Mouse (Mus musculus): ENCODE results near the gene Prdm5. TPM values are rescaled to one million over a fixed set of nuclear protein-coding genes. Genes with fewer than 3 reads are reported as not detected.

Prdm5 gene
- polyA plus RNA-seq, 1 experiment: 0.25 TPM

DNA sequence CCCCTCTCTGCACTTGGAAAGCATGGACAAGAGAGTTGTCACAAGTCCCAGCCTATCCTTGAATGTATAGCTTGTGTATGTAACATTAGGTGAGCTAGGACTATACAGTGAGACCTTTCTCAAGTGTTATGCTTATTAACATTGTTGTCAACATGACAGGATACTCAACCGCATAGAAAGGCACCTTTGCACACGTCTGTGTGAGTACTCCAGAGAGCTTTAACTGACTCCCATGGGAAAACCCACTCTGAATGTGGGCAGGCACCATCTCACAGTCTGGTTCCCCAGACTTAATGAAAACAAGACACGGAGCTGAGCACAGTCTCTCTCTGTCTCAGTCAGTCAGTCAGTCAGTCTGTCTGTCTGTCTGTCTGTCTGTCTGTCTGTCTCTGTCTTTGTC is 75.2 kb downstream of the Prdm5 start:
- no peaks in the 10 kb centered on the region for H3K27me3 ChIP-seq (ENCODE audit: control insufficient read depth, insufficient read depth, low read length)
- WGBS: 57% methylated on average over 3 of the region's 3 CpGs
- TF ChIP-seq POLR2A (IDR thresholded peaks at IDR 0.05; ENCODE audit: low read depth, low read length): no peak
- TF ChIP-seq CTCF (IDR thresholded peaks at IDR 0.05; ENCODE audit: extremely low read depth, insufficient read depth, insufficient read length, insufficient replicate concordance): no peak
- no peaks in the 10 kb centered on the region for H3K4me1 ChIP-seq (ENCODE audit: control insufficient read depth, insufficient read depth, insufficient read length)
- no peaks in the 10 kb centered on the region for H3K36me3 ChIP-seq (ENCODE audit: control insufficient read depth, insufficient read depth, low read length)
- H3K4me3 ChIP-seq (ENCODE audit: extremely low read depth, insufficient read depth, insufficient read length): no peak overlapping the region
- no peak for DNase-seq (ENCODE audit: low read depth in 1 of 2, low spot score in 2 of 2)
- H3K27ac ChIP-seq (ENCODE audit: insufficient read depth, low read length): no peak overlapping the region

DNA sequence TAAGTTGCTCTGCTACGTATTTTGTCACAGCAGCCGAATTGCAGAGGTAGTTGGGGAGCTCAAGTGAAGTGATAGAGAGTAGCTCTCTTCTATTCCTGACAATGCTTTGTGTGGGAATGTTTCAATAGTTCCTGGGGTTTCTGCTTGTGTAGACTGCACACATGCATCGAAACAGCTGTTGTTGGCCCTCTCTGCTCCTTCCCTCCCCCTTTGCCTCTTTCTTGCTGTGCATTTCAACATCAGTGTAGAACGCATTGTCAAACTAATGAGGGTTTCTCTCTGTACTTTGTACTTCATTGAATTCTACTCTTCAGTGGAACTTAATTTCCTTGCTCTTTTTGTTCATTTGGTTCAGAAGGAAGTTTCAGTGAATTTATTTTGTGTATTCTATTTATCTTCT is 75.8 kb downstream of the Prdm5 start:
- no peaks in the 10 kb centered on the region for H3K36me3 ChIP-seq (ENCODE audit: control insufficient read depth, insufficient read depth, low read length)
- H3K27ac ChIP-seq (ENCODE audit: insufficient read depth, low read length): no peak overlapping the region
- H3K27me3 ChIP-seq (ENCODE audit: control insufficient read depth, insufficient read depth, low read length): no peaks in the 10 kb centered on the region
- no peak for DNase-seq (ENCODE audit: low read depth in 1 of 2, low spot score in 2 of 2)
- no peak for TF ChIP-seq CTCF (IDR thresholded peaks at IDR 0.05; ENCODE audit: extremely low read depth, insufficient read depth, insufficient read length, insufficient replicate concordance)
- TF ChIP-seq POLR2A (IDR thresholded peaks at IDR 0.05; ENCODE audit: low read depth, low read length): no peak
- 90% methylated on average over 4 of the region's 4 CpGs for WGBS
- H3K4me3 ChIP-seq (ENCODE audit: extremely low read depth, insufficient read depth, insufficient read length): no peak overlapping the region
- no peaks in the 10 kb centered on the region for H3K4me1 ChIP-seq (ENCODE audit: control insufficient read depth, insufficient read depth, insufficient read length)

DNA sequence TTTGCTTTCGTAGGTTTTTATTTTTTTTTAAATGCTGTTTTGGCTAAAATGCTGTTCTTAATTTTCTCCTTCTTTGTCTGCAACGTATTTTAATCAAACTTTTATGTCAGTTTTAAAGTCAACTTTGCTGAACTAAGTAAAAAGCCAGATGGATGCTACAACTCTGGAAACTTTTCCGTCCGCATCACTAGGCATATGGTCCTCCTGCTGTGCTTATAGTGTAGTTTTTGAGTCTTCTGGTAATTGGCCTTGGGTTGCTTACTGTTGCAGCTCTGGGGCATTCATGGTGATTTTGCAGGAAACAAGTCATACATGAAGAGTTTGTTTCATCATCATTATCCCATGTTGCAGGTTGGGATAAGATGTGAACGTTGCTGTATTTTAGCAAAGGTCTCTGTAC is 81.8 kb downstream of the Prdm5 start:
- TF ChIP-seq POLR2A (IDR thresholded peaks at IDR 0.05; ENCODE audit: low read depth, low read length) (no peak), CTCF (IDR thresholded peaks at IDR 0.05; ENCODE audit: extremely low read depth, insufficient read depth, insufficient read length, insufficient replicate concordance) (no peak)
- Histone ChIP-seq H3K4me1 (ENCODE audit: control insufficient read depth, insufficient read depth, insufficient read length) (no peaks in the 10 kb centered on the region), H3K27me3 (ENCODE audit: control insufficient read depth, insufficient read depth, low read length) (no peaks in the 10 kb centered on the region), H3K27ac (ENCODE audit: insufficient read depth, low read length) (no peak overlapping the region), H3K36me3 (ENCODE audit: control insufficient read depth, insufficient read depth, low read length) (no peaks in the 10 kb centered on the region), H3K4me3 (ENCODE audit: extremely low read depth, insufficient read depth, insufficient read length) (no peak overlapping the region)
- 90% methylated on average over 5 of the region's 5 CpGs for whole genome bisulfite sequencing
- DNase-seq (ENCODE audit: low read depth in 1 of 2, low spot score in 2 of 2): no peak

DNA sequence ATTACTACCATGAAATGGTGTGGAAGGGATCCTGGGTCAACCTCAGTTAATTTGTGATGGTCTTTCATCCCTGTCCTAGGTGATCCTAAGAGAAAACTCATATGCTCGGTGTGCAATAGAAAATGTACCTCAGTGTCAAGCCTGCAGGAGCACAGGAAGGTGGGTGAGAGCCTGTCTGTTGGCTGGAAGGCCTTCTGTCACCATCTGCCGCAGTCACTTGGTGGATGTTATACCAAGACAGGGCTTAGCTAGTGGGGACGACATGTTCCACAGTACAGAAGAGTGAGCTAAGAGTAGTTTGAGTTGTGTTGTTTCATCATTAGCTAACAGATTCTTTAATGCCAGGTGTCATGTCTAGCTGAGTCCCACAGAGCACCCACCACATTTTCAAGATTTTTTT is 84.0 kb downstream of the Prdm5 start:
- TF ChIP-seq CTCF (IDR thresholded peaks at IDR 0.05; ENCODE audit: extremely low read depth, insufficient read depth, insufficient read length, insufficient replicate concordance) (no peak), POLR2A (IDR thresholded peaks at IDR 0.05; ENCODE audit: low read depth, low read length) (no peak)
- no peak for DNase-seq (ENCODE audit: low read depth in 1 of 2, low spot score in 2 of 2)
- 88% methylated on average over 3 of the region's 3 CpGs for whole genome bisulfite sequencing
- H3K4me1 ChIP-seq (ENCODE audit: control insufficient read depth, insufficient read depth, insufficient read length): no peaks in the 10 kb centered on the region
- H3K27me3 ChIP-seq (ENCODE audit: control insufficient read depth, insufficient read depth, low read length): no peaks in the 10 kb centered on the region
- H3K36me3 ChIP-seq (ENCODE audit: control insufficient read depth, insufficient read depth, low read length): no peaks in the 10 kb centered on the region
- H3K4me3 ChIP-seq (ENCODE audit: extremely low read depth, insufficient read depth, insufficient read length): no peak overlapping the region
- no peak overlapping the region for H3K27ac ChIP-seq (ENCODE audit: insufficient read depth, low read length)

DNA sequence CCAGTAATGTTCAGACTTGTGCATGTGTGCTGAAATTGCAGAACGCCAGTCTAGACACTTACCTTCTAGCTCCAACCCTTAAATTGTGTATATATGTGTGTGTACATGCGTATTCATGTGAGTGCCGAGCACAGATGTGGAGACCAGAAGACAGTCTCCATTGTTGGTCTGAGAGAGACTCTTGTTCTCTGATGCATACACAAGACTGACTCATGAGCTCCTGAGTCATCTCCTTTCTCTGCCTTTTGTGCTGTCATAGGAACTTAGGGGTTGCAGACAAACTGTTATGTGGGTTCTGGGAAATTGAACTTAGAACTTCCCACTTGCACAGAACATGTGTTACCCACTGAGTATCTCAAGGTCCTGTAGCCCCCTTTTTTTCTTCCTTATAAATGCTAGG is 85.4 kb downstream of the Prdm5 start:
- no peak overlapping the region for H3K4me3 ChIP-seq (ENCODE audit: extremely low read depth, insufficient read depth, insufficient read length)
- TF ChIP-seq POLR2A (IDR thresholded peaks at IDR 0.05; ENCODE audit: low read depth, low read length) (no peak), CTCF (IDR thresholded peaks at IDR 0.05; ENCODE audit: extremely low read depth, insufficient read depth, insufficient read length, insufficient replicate concordance) (no peak)
- no peak overlapping the region for H3K27ac ChIP-seq (ENCODE audit: insufficient read depth, low read length)
- H3K36me3 ChIP-seq (ENCODE audit: control insufficient read depth, insufficient read depth, low read length): no peaks in the 10 kb centered on the region
- 89% methylated on average over 3 of the region's 3 CpGs for WGBS
- no peaks in the 10 kb centered on the region for H3K27me3 ChIP-seq (ENCODE audit: control insufficient read depth, insufficient read depth, low read length)
- DNase-seq (ENCODE audit: low read depth in 1 of 2, low spot score in 2 of 2): no peak
- no peaks in the 10 kb centered on the region for H3K4me1 ChIP-seq (ENCODE audit: control insufficient read depth, insufficient read depth, insufficient read length)

DNA sequence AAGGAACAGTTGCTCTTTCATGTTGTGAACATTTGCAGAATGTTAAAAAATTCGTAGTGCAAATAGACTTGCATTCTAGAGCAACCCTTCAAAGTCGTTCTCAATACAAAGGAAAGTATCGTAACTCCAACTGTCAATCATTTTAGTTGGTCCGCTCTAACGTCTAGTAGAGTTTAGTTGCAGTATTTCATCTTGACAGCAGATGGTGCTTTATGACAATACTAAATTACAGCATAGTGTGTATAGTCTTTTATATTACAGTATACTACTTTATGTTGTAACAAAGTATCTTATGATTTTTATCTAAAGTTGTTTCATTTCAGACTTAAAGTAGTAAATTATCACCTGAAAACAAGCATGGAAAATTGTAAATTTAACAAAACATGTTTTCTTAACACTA is 86.1 kb downstream of the Prdm5 start:
- WGBS: 84% methylated on average over 5 of the region's 5 CpGs
- no peak for DNase-seq (ENCODE audit: low read depth in 1 of 2, low spot score in 2 of 2)
- TF ChIP-seq POLR2A (IDR thresholded peaks at IDR 0.05; ENCODE audit: low read depth, low read length) (no peak), CTCF (IDR thresholded peaks at IDR 0.05; ENCODE audit: extremely low read depth, insufficient read depth, insufficient read length, insufficient replicate concordance) (no peak)
- Histone ChIP-seq H3K27ac (ENCODE audit: insufficient read depth, low read length) (no peak overlapping the region), H3K4me1 (ENCODE audit: control insufficient read depth, insufficient read depth, insufficient read length) (no peaks in the 10 kb centered on the region), H3K4me3 (ENCODE audit: extremely low read depth, insufficient read depth, insufficient read length) (no peak overlapping the region), H3K36me3 (ENCODE audit: control insufficient read depth, insufficient read depth, low read length) (no peaks in the 10 kb centered on the region), H3K27me3 (ENCODE audit: control insufficient read depth, insufficient read depth, low read length) (no peaks in the 10 kb centered on the region)

DNA sequence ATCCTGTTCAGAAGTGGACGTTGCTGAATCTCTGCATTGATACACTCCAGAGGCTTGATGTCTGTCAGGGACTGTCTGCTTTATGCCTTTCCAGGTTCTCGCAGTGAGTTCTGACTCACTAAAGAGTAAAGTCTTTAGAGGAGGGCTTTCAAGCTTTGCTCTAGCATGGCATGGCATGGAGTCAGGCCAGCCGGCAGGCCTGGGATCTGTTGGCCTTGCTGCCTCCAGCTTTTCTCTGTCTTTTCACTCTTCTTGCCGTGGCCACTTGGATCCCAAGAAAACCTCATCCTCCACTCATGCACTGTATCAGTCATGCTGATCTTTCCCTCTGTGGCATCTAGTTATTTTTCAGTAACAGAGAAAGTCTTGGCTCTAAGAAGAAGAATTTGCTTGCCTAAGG is 87.1 kb downstream of the Prdm5 start:
- no peak for TF ChIP-seq CTCF (IDR thresholded peaks at IDR 0.05; ENCODE audit: extremely low read depth, insufficient read depth, insufficient read length, insufficient replicate concordance)
- TF ChIP-seq POLR2A (IDR thresholded peaks at IDR 0.05; ENCODE audit: low read depth, low read length): no peak
- DNase-seq (ENCODE audit: low read depth in 1 of 2, low spot score in 2 of 2): no peak
- H3K27me3 ChIP-seq (ENCODE audit: control insufficient read depth, insufficient read depth, low read length): no peaks in the 10 kb centered on the region
- no peaks in the 10 kb centered on the region for H3K4me1 ChIP-seq (ENCODE audit: control insufficient read depth, insufficient read depth, insufficient read length)
- no peaks in the 10 kb centered on the region for H3K36me3 ChIP-seq (ENCODE audit: control insufficient read depth, insufficient read depth, low read length)
- no peak overlapping the region for H3K4me3 ChIP-seq (ENCODE audit: extremely low read depth, insufficient read depth, insufficient read length)
- H3K27ac ChIP-seq (ENCODE audit: insufficient read depth, low read length): no peak overlapping the region
- 97% methylated on average over 4 of the region's 4 CpGs for WGBS
